Mouse (Mus musculus) G1E (cell line): ENCODE data around the gene Tmem168.

Source experiments
- CTCF ChIP-seq: IDR thresholded peaks from 2 replicates; pipeline ENCODE4 v1.5.1; 2012; ENCODE audit warnings: low read depth, low read length, inconsistent platforms, mixed read lengths
- GATA1 ChIP-seq: IDR thresholded peaks from 2 replicates; pipeline ENCODE4 v1.6.1; 2012; ENCODE audit warnings: borderline replicate concordance, low read length, inconsistent platforms, mixed read lengths
- POLR2AphosphoS5 ChIP-seq: IDR thresholded peaks from 2 replicates; pipeline ENCODE4 v1.6.1; 2012; ENCODE audit warnings: low read depth, low read length, inconsistent platforms; ENCODE audit not compliant: insufficient replicate concordance
- TAL1 ChIP-seq: conservative IDR thresholded peaks from 2 replicates; pipeline ENCODE4 v1.6.1; 2012; ENCODE audit warnings: low read depth, low read length, inconsistent platforms, mixed read lengths

- TF ChIP-seq CTCF (no peak), GATA1 (no peak), TAL1 (no peak), POLR2AphosphoS5 (no peak)
Measured at GRCm38 (mm10) chr6:13609353-13610140, 1.6 kb upstream of the Tmem168 start.
